Mouse (Mus musculus) cerebellum, adult 2 months (tissue): ENCODE measurements around the gene Cfap44. TPM values are rescaled to one million over a fixed set of nuclear protein-coding genes. Genes with fewer than 3 reads are reported as not detected.
A peak's percentile ranks its signal among the peaks of the same experiment; 100 is the strongest.

Experiments used
- DNase-seq, 2 experiments: peaks; one replicate each; pipeline ENCODE4 v3.0.0; 2021
- H3K27ac ChIP-seq: fragments of 200-500 bp; 2 replicates; pipeline ENCODE4 v1.5.1; 2012; ENCODE audit warnings: low read length, control low read depth, inconsistent platforms; ENCODE audit not compliant: insufficient read depth
- H3K27me3 ChIP-seq: fragments of 200-500 bp; 2 replicates; pipeline ENCODE4 v1.6.1; 2012; ENCODE audit warnings: inconsistent platforms, mild to moderate bottlenecking, low read length, moderate library complexity; ENCODE audit not compliant: control insufficient read depth, insufficient read depth
- H3K4me1 ChIP-seq: fragments of 200-500 bp; 2 replicates; pipeline ENCODE4 v1.6.1; 2011; ENCODE audit warnings: low read length; ENCODE audit not compliant: control insufficient read depth, insufficient read depth
- H3K4me3 ChIP-seq: fragments of 200-500 bp; replicated peaks from 2 replicates; pipeline ENCODE3; 2011; ENCODE audit warnings: mild to moderate bottlenecking, low read depth, low read length, control low read depth; ENCODE audit not compliant: insufficient read depth
- CTCF ChIP-seq: fragments of 200-500 bp; IDR thresholded peaks from 2 replicates; pipeline ENCODE4 v1.5.1; 2011; ENCODE audit warnings: low read depth, mild to moderate bottlenecking, control low read depth, low read length, moderate library complexity, borderline replicate concordance; ENCODE audit not compliant: insufficient read depth
- POLR2A ChIP-seq: fragments of 200-500 bp; IDR thresholded peaks from 2 replicates; pipeline ENCODE4 v1.6.1; 2011; ENCODE audit warnings: low read length, control low read depth, borderline replicate concordance; ENCODE audit not compliant: insufficient read depth
- WGBS: fragments of 180-500 bp; shearing (Covaris S2); methylation state at CpG from one replicate; pipeline ENCODE4 v1.1.7; 2018; 5-methylcytosine and 5-hydroxymethylcytosine counted together
- polyA plus RNA-seq: library from polyadenylated mRNA; depleted of rRNA; stranded (reverse); fragments of >200 nt; gene quantifications from 2 replicates; pipeline ENCODE4 v1.2.3, GENCODE M21; 2012

Gene Cfap44
- polyA plus RNA-seq, 1 experiment = 1.5 TPM

DNA sequence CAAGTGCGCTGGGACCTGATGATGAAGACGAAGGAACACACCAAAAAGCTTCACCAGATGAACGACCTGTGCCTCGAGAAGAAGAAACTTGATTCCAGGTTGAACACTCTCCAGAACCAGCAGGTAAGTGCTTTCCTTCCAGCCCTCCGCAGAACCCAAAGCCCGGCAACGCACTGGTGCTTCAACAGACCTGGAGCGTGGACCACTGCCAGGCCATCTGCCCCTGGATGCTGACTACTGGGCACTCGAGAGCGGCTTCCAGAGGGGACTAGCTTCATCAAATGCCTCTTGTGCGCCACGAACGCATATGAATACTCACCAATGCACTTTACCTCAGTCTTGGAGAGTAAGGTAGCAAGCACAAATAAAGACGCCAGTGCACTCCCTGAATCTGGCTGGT, 85.3 kb downstream of the Cfap44 start:
- Histone ChIP-seq H3K4me1 (peaks cover 8% of the 10 kb centered on the region; the same call in 1 of the 2 replicates), H3K27me3 (no peaks in the 10 kb centered on the region), H3K27ac (peak overlapping the region; percentile 60; the same call in 1 of the 2 replicates), H3K4me3 (peak overlapping the region; percentile 48)
- 6% methylated on average over 14 of the region's 14 CpGs for WGBS
- no peak for TF ChIP-seq CTCF
- no peak for TF ChIP-seq POLR2A
- DNase-seq = peak; percentile 93 to 95

DNA sequence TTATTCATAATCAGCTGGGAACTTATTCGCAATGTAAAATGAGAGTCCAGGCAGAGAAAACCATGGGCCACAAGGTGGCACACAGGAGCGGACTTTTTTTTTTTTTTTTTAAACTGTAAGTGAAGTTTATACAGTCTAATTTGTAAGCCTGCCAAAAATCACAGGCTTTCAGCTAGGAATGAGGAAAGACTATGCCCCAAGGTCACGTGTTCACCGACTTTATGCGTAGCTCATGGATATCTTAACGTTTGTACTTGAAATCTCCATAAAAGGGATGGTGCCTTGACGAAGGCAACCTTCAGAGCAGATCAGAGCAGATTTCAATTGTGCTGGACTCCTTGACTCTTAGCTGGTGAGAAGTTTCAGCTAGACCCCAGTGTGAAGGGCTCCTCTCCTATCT, 86.0 kb downstream of the Cfap44 start:
- Histone ChIP-seq H3K4me3 (no peak overlapping the region), H3K4me1 (peaks cover 8% of the 10 kb centered on the region; the same call in 1 of the 2 replicates), H3K27me3 (no peaks in the 10 kb centered on the region), H3K27ac (no peak overlapping the region)
- DNase-seq = peak in 1 of 2 experiments; percentile 34
- TF ChIP-seq POLR2A = no peak
- TF ChIP-seq CTCF = peak; percentile 33; the same call in 1 of the 2 replicates
- 32% methylated on average over 7 of the region's 7 CpGs for WGBS

DNA sequence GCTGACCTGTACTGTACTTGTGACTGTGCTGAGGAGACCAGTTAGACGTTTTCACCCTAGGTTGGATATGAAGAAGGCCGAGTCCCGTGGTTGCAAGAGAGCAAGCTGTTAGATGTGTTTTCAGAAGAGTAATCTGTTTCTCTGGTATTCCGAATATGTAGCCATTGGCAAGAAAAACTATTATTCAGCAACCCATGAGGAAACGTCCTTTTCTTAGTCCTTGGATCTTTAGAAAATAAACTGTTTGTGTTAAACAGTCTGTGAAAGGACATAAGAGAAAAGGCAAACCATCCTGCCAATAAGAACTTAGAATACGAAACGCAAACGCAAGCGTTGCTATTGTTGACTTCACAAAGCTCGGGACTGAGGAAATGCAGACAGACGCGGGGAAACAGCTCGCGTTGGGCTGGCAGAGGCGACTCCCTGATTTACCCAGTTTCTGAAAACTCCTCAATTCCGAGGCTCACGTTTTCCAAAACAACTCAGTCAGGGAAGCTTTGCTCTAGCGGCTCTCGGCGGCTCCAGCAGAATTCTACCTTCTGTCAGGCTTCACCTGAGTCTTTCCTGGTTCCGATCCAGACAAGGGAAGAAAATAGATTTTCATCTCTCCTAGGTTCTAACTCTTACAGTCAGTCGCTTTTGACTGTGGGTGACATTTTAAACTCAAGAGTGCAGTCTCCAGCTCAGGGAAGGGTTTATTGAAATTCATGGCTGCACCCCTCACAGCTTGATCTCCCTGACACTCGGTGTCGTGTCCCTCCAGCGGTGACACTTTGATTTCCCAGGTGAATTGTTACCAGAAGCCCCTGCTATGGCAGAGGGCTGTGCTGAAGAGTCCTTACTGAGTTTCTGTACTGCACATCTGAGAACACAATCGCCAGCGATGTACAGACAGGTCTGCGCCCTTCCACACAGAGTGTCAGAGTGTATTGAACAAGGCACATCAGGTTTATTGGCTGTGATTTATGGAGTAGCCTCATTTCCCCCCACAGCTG, 87.3 kb downstream of the Cfap44 start:
- Histone ChIP-seq H3K27me3 (no peaks in the 10 kb centered on the region), H3K4me3 (no peak overlapping the region), H3K4me1 (peaks cover 8% of the 10 kb centered on the region; the same call in 1 of the 2 replicates), H3K27ac (peak overlapping the region; percentile 34; the same call in 1 of the 2 replicates)
- DNase-seq = peak in 1 of 2 experiments; percentile 18
- whole genome bisulfite sequencing = 48% methylated on average over 28 of the region's 28 CpGs
- TF ChIP-seq POLR2A = no peak
- no peak for TF ChIP-seq CTCF

DNA sequence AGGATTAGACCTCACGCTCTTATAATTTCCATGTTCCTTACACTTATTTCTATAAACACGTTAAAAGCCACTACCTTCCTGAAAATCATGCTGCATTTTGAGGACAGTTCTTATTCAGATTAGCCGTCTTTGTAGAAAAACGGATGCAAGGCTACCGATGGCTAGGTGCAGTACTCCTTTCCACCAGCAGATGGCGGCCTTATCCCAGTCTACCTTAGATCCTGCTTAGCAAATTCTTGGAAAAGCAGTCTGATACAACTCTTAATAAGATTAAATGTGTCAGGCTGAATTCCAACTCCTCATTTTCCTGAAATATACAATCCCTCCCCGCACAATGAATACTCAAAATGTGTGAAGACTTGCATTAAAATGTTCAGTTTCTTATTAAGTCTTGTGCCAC, 89.5 kb downstream of the Cfap44 start:
- peak; percentile 78 to 91 for DNase-seq

DNA sequence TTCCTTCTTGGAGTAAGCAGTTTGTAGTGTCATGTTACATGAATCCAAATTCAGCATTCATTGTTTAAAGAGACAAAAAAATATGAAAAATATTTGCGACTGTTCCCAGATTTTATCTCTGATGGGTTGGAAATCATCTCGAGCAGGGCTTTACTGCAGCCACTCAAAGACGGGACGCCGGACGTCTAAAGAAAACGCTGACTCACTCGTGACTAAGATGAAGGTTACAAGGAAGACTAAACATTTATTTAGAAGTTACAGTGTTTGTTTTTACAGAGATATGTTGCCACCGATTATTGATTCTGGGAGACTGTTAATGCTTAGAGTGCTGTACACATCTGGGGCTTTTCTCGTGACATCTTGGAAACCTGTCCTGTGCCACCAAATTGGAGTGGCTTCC, 90.2 kb downstream of the Cfap44 start:
- Histone ChIP-seq H3K27me3 (no peaks in the 10 kb centered on the region), H3K4me1 (peaks cover 2% of the 10 kb centered on the region), H3K27ac (no peak overlapping the region), H3K4me3 (no peak overlapping the region)
- DNase-seq = no peak
- TF ChIP-seq POLR2A (no peak), CTCF (no peak)
- WGBS = 70% methylated on average over 10 of the region's 10 CpGs

More for the DNA sequence above, 89.5 kb downstream of the Cfap44 start:
- 10% methylated on average over 7 of the region's 7 CpGs for WGBS
- TF ChIP-seq CTCF (peak; percentile 93), POLR2A (no peak)
- Histone ChIP-seq H3K4me3 (no peak overlapping the region), H3K4me1 (peaks cover 5% of the 10 kb centered on the region), H3K27ac (no peak overlapping the region), H3K27me3 (no peaks in the 10 kb centered on the region)

DNA sequence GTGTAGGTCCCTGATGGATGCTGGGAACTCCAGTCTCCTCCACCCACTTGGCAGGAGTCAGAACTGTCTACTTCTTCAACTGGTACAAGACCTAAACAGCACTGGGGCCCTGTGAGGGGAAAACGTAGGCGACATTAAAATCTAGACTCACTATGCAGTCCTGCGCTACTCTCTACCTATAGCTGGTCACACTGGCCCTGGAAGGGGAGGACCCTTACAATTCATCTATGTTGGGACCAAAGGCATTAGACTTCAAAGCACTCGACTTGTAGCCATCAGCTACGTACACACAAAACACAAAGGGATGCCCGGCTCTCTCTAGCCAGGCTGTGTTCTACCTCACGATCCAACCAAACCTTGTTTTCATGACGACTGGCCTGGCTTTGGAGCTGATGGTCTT, 91.1 kb downstream of the Cfap44 start:
- TF ChIP-seq CTCF (no peak), POLR2A (no peak)
- 60% methylated on average over 8 of the region's 8 CpGs for WGBS
- Histone ChIP-seq H3K27ac (no peak overlapping the region), H3K4me3 (no peak overlapping the region), H3K27me3 (no peaks in the 10 kb centered on the region), H3K4me1 (peaks cover 2% of the 10 kb centered on the region)
- DNase-seq = peak in 1 of 2 experiments; percentile 10

DNA sequence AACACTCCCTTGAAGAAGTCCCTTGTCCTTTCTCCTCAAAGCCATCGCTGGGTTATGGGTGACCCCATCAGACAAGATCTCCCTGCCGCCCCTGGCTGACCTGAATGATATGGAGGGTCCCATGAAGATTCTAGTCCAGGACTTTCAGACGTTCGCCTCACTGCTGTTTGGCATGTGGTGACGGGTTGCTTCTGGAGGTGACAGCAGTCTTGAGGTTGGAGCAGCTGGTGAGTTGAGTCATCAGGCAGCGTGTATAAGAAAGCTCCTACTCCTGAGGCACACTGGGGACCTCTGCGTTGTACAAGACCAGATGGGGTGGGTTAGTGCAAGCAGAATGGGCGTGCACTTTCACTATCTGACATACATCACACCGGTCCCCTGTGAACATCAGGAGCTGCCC, 92.0 kb downstream of the Cfap44 start:
- TF ChIP-seq POLR2A = no peak
- WGBS = 41% methylated on average over 9 of the region's 9 CpGs
- peak in 1 of 2 experiments; percentile 22 for DNase-seq
- Histone ChIP-seq H3K4me1 (peaks cover 2% of the 10 kb centered on the region), H3K27ac (no peak overlapping the region), H3K4me3 (no peak overlapping the region), H3K27me3 (no peaks in the 10 kb centered on the region)

DNA sequence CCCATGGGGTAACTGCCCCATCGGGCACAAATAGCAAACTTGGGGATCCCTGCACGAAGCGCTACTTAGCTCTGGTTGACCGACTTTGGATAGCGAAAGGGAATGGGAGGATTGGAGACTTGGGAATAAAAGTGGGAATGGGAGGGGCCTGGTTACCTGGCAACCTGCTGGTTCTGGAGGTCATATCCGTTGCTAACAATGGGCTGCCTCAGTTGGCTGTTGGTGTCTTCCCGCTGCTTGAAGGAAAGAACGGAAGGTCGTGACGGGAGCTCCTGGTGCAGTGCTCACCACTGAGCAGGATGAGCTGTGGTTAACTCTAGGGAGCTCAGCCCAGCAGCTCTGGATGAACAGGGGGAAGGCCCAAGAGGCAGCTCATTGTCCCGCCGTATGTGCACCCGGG, 92.6 kb downstream of the Cfap44 start:
- H3K27ac ChIP-seq = no peak overlapping the region

More for the DNA sequence above, 92.6 kb downstream of the Cfap44 start:
- Histone ChIP-seq H3K4me1 (peaks cover 2% of the 10 kb centered on the region), H3K27me3 (no peaks in the 10 kb centered on the region), H3K4me3 (no peak overlapping the region)
- DNase-seq = no peak
- WGBS = 49% methylated on average over 13 of the region's 13 CpGs
- TF ChIP-seq CTCF (no peak), POLR2A (no peak)
